Mouse (Mus musculus) CD4-positive helper T cell, adult 2 months (primary cell): ENCODE data around the gene Stox2.

ENCODE experiments used
- DNase-seq: peaks from one replicate; pipeline ENCODE4 v3.0.0-alpha.2; 2012; ENCODE audit warnings: low read depth, missing footprints, low spot score

Gene Stox2

DNA sequence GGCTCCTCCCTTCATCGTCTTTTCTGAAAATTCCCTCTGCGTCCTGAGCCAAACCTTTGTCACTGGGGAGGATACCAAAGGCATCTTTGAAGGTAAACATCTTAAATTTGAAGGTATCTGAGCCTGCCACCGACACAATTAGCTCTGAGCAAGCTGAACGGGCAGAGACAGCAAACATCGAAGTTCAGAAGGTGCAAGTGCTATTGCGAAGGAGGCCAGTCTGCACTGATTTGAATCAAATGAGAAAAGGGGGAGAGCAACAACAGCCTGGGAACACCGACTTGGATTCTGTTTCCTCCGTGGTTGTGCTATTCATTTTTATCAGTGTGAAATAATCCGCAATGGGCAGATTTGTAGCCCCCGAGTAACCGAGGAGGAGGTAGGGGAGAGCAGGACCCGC lies 202.5 kb downstream of the Stox2 start:
- DNase-seq: no peak

GRCm38 (mm10) chr8:47243016-47243630 lies 203.0 kb downstream of the Stox2 start:
- no peak for DNase-seq

DNA sequence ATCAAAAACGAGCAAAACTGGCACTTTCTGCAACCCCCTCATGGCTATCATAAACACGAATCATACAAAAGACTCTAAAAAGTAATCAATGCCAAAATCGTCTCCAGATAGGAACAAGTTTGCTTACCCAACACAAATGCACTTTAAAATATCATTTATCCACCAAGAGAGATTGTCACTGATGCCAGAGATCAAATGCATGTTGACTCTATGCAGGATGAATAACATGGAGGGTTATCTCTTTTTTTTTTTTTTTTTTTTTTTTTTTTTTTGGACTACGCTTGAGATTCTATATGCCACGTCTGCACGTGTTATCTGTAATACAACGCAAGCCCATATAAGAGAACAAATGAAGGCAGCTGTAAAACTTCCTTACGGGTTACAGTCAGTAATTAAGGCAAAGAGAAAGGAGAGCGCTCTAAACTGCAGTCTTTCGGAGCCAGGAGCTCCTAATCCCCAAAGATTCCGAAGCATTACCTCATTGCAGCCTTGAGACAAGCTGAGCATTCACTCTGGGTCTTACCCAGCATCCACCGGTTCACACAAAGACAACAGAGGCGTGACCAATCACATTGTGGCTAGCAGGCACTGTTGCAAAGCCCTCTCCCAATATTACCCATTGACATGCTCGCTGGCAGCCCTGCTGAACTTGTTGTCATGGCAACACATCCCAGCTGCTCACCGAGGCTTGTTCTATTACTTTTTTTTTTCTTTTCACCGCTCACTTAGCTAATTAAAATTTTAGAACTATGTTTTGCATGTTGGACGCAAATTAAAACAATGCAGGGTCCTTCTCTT lies 203.8 kb downstream of the Stox2 start:
- peak; percentile 16 for DNase-seq

- DNase-seq: no peak
These were observed 204.6 kb downstream of the Stox2 start for GRCm38 (mm10) chr8:47241421-47242078.

- DNase-seq: no peak
These were observed 205.3 kb downstream of the Stox2 start for GRCm38 (mm10) chr8:47240871-47241270.

DNA sequence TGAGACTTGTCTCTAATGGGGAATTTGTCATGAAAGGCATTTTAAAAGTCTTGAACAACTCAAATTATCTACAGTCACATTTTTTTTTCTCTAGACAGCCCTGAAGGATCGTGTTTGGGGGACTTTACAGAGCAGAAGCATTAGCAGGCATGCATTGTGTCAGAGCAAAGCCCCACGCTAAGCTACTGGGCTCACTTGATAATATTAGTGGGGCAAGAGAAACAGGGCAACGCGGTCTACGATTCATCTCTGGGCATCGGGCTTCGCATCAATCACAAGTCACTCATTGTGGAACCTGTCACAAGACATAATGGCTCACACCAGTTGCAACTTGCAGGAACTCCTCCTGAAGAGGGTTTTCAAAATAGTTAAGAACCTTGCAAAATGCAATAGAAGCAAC lies 205.9 kb downstream of the Stox2 start:
- DNase-seq: no peak

DNA sequence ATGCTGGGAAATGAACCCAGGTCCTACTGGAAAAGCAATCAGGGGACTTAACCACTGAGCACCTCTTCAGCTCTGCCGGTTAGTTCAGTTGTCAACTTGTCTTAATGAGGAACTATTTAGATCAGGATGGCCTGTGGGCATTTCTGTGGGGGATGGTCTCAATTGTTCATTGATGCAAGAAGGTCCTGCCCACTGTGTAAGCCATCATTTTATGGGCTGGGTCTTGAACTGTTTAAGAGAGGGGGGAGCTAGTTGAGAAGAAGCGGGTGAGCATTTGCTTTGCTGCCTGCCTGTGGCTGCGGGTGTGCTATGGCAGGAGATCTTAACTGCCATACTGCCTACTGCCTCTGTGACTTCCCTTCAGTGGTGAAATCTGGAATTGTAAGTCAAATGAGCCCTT lies 214.1 kb downstream of the Stox2 start:
- DNase-seq: no peak

- no peak for DNase-seq
These were observed 216.1 kb downstream of the Stox2 start for GRCm38 (mm10) chr8:47230057-47230456.

DNA sequence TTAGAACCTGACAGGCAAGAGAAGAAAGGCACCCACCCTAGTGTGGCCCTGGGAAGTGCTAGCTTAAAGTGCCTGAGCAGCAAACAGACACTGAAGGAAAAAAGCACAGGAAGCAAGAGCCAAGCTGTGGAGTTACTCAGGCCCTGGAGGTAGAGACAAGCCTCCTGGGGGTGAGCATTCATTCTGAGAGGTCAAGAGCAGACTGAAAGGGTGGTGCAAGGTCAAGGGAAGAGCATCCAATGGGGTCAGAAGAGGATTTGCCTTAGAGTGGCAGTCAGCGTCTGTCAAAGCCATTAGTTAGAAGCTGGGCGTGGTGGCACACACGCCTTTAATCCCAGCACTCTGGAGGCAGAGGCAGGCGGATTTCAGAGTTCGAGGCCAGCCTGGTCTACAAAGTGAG lies 224.3 kb downstream of the Stox2 start:
- DNase-seq: no peak

DNA sequence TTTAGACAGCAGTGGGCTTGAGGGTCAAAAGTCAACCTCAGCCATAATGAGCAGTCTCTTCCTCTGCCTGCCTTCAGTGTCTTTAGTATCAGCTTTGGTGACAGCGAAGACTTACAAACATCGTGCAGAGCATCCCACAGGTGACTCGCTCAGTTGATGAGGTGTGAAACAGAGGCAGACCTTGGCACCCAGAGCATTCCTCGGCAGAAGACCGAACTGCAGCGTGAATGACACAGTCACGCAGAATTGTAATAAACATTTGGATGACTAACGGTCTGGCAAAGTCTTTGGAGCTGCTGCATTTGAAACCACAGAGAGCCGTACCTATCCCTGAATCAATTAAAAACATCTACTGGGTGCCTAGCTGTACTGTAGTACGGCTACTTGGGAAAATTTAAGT lies 225.0 kb downstream of the Stox2 start:
- no peak for DNase-seq

DNA sequence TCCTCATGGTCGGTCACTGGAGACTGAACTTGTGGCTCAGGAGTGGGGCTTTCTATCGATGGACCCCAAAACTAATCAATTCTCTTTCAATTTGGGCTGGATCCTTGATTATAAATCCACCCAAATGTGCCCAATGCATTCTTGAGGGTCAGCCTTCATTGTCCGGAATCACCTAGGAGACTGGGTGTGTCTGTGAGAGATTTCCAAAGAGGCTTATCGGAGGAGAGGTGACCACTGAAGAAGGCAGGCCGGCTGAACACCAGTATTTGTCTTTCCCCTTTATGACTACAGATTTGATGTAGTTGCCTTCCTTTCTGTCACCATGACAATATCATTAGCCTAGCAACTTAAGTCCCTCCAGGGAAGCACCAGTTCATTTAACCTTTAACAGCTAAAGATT lies 225.8 kb downstream of the Stox2 start:
- DNase-seq: no peak

- DNase-seq: no peak
These were observed 227.6 kb downstream of the Stox2 start for GRCm38 (mm10) chr8:47218536-47218935.

DNA sequence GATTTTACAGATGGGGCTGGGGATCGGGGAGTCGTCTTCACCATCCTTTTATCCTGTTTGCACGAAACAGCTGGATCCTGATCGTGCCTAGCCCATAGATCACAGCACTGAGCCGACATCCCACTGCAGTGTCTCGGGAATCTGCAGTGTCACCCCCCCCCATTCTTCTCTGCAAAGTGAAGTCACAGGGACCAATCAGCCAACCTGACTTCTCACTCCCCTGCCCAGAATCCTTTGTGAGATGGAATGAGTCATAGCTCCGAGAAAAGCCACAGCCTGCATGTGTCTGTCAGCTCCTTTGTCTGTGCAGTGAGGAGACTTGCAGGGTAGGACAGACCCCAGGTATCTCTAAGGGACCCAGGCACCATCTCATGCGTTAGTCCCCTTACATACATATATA lies 228.1 kb downstream of the Stox2 start:
- DNase-seq: no peak

- no peak for DNase-seq
These were observed 234.0 kb downstream of the Stox2 start for GRCm38 (mm10) chr8:47212124-47212523.

- DNase-seq: no peak
These were observed 234.9 kb downstream of the Stox2 start for GRCm38 (mm10) chr8:47211226-47211625.

DNA sequence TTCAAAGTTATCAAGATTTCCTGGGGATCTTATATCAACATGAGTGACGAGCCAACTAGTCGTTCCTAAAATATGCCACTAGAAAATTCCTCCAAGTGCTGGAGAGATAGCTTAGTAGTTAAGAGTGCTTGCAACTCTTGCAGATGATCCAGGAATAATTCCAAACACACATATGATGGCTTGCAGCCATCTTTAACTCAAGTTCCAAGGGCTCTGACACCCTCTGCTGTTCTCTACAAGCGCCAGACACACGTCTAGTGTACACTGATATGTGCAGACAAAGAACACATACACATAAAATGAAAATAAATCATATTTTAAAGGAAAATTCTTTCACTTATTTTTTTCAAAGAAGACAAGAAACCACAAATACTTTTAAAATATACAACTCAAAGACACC lies 237.9 kb downstream of the Stox2 start:
- DNase-seq: no peak

DNA sequence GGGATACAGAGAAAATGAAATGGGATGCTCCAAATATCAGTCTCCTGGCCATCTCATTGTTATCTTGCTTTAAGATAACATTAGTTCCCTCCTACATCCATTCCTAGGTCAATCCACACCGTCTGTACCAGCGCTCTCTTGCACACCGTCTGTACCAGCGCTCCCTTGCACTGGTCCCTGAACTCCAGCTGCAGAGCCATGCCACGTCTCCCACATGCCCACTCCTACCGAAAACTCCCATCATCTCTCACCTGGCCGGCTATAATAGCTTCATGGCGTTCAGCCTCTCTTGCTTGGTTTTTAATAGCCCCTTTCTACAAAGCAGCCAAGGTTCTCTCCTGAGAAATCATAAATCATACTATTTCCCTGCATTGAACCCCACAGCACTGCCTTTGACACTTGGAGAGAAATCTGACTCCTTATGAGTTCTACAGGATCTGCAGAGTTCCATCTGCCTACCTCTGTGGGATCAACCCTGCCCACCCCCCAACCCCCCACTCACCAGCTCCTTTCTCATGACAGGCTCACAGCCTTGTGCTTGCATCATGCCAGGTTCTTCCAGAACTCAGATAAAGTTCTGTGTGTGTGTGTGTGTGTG lies 239.4 kb downstream of the Stox2 start:
- DNase-seq: no peak

DNA sequence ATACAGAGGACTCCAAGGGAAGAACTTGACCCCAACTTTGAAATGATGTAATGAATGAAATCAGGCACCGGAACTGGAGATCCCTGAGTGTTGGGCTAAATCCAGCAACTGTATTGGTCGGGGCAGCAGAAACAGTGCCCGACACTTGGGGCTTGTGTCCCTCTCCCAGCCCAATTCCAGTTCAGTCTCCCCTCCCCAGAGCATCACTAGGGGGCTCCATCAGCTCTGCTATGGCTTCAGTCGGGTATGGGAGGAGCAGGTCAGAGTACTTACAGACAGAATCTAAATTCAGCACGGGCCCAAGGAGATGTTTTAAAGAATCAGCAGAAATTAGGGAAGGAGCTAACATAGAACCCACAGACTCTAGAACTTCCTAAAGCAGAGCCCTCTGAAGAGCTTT lies 240.7 kb downstream of the Stox2 start:
- no peak for DNase-seq

DNA sequence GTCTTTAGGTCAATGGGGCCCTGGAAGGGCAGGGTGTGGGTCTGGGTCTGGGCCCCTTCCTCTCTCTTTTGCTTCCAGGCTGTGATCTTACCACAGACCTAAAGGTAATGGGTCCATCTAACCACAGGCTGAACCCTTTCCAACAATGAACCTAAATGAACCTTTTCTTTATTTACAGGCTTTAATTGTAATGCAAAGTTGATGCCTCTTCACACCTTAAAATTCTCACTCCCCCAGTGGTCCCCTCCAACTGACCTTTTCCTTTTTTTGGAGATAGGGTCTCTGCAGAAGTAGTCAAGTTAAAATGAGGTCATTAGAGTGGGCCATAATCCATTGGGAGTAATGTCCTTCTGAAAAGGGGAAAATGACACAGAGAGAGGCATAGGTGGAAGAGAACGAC lies 249.8 kb downstream of the Stox2 start:
- no peak for DNase-seq

DNA sequence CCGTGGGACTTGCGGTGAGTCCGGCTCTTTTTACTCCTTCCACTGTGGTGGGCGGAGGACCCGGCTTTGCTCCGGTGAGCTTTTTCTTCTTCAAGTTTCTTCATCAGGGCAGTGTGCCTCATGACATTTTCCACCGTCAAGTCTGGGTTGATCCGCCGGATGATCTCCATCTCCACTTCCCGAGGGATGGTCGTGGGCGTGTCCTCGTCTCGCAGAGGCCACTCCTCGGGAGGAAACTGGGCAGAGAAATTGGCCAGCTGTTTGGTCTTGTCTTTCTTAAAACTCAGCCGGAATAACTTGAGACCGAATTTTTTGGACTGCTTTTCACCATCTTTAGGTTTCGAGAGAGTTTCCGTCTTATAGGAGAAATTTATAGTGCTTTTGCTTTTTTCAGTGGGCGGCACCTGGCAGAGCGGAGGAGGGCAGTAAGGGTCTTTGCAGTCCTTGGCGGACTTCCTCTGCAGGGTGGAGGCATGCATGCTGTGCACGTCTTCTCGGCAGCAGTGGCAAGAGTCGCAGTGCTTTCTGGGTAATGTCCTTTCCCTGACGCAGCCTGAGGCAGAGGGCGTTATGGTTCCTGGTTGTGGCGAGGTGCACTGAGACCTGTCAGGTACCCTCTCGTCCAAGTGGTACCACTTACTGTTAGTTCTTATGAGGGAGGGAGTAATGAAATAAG lies 252.7 kb downstream of the Stox2 start:
- no peak for DNase-seq

GRCm38 (mm10) chr8:47191444-47192365 lies 254.5 kb downstream of the Stox2 start:
- no peak for DNase-seq
